Mouse (Mus musculus) kidney, embryonic 15.5 days (tissue): ENCODE data around the gene Tmsb15b2. TPM values are rescaled to one million over a fixed set of nuclear protein-coding genes. Genes with fewer than 3 reads are reported as not detected.
"Not testable (repeated sequence)": the region's sequence is repeated elsewhere in the genome, so short reads cannot be mapped to it uniquely, and the experiment has no call there.

ENCODE experiments used
- ATAC-seq: fragments of 200-750 bp; cut with Nextera tagmentation; replicated peaks from 2 replicates; pipeline ENCODE4 v1.8.0; 2017; ENCODE audit warnings: moderate TSS enrichment; ENCODE audit not compliant: low FRiP score
- H3K27ac ChIP-seq: fragments of 300-500 bp; sonication (generic); 2 replicates; pipeline ENCODE4 v1.5.1; 2015; ENCODE audit warnings: mild to moderate bottlenecking, inconsistent platforms
- H3K27me3 ChIP-seq: fragments of 300-500 bp; sonication (generic); 2 replicates; pipeline ENCODE4 v1.6.1; 2015; ENCODE audit warnings: inconsistent platforms
- H3K36me3 ChIP-seq: fragments of 300-500 bp; sonication (generic); 2 replicates; pipeline ENCODE4 v1.6.1; 2015; ENCODE audit warnings: inconsistent platforms
- H3K4me1 ChIP-seq: fragments of 300-500 bp; sonication (generic); 2 replicates; pipeline ENCODE4 v1.6.1; 2015; ENCODE audit warnings: inconsistent platforms
- H3K4me2 ChIP-seq: fragments of 300-500 bp; sonication (generic); 2 replicates; pipeline ENCODE4 v1.6.1; 2015; ENCODE audit warnings: moderate library complexity, mild to moderate bottlenecking, inconsistent platforms
- H3K4me3 ChIP-seq: fragments of 300-500 bp; sonication (generic); replicated peaks from 2 replicates; pipeline ENCODE4 v1.5.1; 2015; ENCODE audit warnings: mild to moderate bottlenecking, inconsistent platforms
- H3K9ac ChIP-seq: fragments of 300-500 bp; sonication (generic); 2 replicates; pipeline ENCODE4 v1.6.1; 2015; ENCODE audit warnings: mild to moderate bottlenecking, inconsistent platforms
- H3K9me3 ChIP-seq: fragments of 300-500 bp; sonication (generic); replicated peaks from 2 replicates; pipeline ENCODE4 v1.6.1; 2016; ENCODE audit warnings: inconsistent platforms
- WGBS: fragments of 180-500 bp; shearing (Covaris S2); methylation state at CpG from one replicate; pipeline ENCODE4 v1.1.7; 2015; ENCODE audit warnings: mixed read lengths; 5-methylcytosine and 5-hydroxymethylcytosine counted together
- polyA plus RNA-seq: library from polyadenylated mRNA; unstranded; fragments of >200 nt; fragmentation: Nextera tagmentation; extraction: Ambion mirVana; gene quantifications from 2 replicates; pipeline ENCODE4 v1.2.1, GENCODE M21; 2015

The Tmsb15b2 gene
- polyA plus RNA-seq, result 37.5 and 45.9 TPM in 2 replicates

DNA sequence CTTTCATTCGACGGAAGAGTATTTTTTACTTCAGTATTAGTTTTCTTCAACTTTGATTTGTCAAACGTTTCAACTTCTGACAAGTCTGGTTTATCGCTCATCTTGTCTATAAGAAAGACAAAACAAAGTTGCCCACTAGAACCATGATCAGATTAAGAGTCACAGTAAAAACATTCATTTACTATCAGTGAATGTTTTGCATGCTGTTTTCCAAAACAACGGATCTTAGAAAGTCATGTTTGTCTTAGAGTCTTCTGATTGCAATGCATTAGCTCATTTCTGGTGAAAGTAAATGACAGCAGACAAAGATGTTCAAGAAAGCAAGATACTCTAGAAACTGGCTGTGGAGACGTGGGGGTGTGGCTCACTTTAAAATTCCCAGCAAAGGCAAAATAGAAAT is at the start of gene Tmsb15b2:
Tmsb15b2 (minus strand) TSS at position 101 of the 400 bp plus-strand sequence.
- WGBS, result 84% methylated on average over 6 of the region's 6 CpGs
- not testable (repeated sequence) for H3K9ac ChIP-seq, H3K9me3 ChIP-seq, H3K4me1 ChIP-seq, H3K36me3 ChIP-seq, ATAC-seq, H3K27me3 ChIP-seq, H3K27ac ChIP-seq
- Histone ChIP-seq H3K4me3 (peak within 1 kb of the TSS; percentile 47), H3K4me2 (peak within 1 kb of the TSS; percentile 59)

GRCm38 (mm10) chrX:137019310-137019709 is 44.0 kb upstream of the Tmsb15b2 start:
- no peak overlapping the region for H3K4me3 ChIP-seq
- H3K9me3 ChIP-seq, result no peaks in the 10 kb centered on the region
- WGBS, result 25% methylated on average over 1 of the region's 1 CpGs
- H3K4me2 ChIP-seq, result no peak overlapping the region
- H3K9ac ChIP-seq, result no peak overlapping the region
- H3K27ac ChIP-seq, result no peak overlapping the region
- H3K4me1 ChIP-seq, result no peaks in the 10 kb centered on the region
- no peaks in the 10 kb centered on the region; the same call in 1 of the 2 replicates for H3K36me3 ChIP-seq
- 0 out of 2 replicates have a peak, but pooled peaks have one; percentile 9 for ATAC-seq
- H3K27me3 ChIP-seq, result no peaks in the 10 kb centered on the region

DNA sequence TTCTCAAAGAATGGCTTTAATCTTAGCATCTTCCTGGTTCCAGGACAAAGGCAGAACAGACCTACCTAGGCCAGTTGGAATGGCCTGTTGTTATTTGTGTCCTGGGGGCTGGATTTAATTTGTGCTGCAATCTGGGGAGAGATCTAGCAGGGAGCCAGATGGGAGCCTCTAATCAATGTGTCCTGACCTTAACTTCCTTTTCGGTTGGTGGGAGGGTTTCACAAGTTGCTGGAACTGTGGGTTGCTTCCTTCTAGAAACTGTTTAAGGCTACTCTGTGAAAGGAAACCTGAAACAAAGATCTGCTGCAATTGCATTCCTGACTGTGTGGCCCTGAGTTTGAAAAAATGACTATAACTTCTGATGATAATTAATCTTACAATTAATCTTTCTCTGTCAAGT is 42.4 kb upstream of the Tmsb15b2 start:
- Histone ChIP-seq H3K36me3 (no peaks in the 10 kb centered on the region; the same call in 1 of the 2 replicates), H3K4me2 (no peak overlapping the region), H3K4me1 (no peaks in the 10 kb centered on the region), H3K9me3 (no peaks in the 10 kb centered on the region), H3K27me3 (no peaks in the 10 kb centered on the region), H3K4me3 (no peak overlapping the region), H3K27ac (no peak overlapping the region), H3K9ac (no peak overlapping the region)
- ATAC-seq, result no peak
- WGBS, result 81% methylated on average over 1 of the region's 1 CpGs

DNA sequence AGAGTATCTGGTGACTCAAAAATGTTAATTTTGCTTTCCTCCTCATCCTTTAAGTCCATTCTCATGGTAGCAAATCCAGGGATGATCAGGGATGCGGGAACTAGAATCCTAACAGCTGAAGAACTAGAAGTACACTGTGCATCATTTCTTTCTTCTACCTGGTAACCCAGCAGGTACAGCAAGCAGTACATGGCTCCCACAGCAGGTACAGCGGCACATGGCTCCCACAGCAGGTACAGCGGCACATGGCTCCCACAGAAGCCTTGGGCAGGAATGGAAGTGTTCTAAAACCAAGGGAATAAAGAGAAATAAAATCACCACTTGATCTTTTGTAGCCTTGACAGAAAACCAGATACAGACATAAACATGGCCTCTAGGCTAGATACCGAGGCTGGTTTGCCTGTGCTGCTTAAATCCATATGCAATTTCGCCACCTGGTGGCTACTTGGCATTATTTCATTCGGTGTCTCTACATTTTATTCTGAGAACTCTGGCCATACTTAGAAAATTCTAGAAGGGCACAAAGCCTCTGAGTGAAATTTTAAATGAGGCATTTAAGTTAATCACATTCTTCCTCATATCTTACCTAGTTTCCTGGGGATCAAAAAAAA is 39.9 kb upstream of the Tmsb15b2 start:
- Histone ChIP-seq H3K4me1 (no peaks in the 10 kb centered on the region), H3K9ac (no peak overlapping the region), H3K4me3 (no peak overlapping the region), H3K9me3 (no peaks in the 10 kb centered on the region), H3K27ac (no peak overlapping the region), H3K4me2 (no peak overlapping the region), H3K36me3 (peaks cover 8% of the 10 kb centered on the region; the same call in 1 of the 2 replicates), H3K27me3 (no peaks in the 10 kb centered on the region)
- 0 out of 2 replicates have a peak, but pooled peaks have one; percentile 49 for ATAC-seq
- WGBS, result 50% methylated on average over 6 of the region's 6 CpGs

DNA sequence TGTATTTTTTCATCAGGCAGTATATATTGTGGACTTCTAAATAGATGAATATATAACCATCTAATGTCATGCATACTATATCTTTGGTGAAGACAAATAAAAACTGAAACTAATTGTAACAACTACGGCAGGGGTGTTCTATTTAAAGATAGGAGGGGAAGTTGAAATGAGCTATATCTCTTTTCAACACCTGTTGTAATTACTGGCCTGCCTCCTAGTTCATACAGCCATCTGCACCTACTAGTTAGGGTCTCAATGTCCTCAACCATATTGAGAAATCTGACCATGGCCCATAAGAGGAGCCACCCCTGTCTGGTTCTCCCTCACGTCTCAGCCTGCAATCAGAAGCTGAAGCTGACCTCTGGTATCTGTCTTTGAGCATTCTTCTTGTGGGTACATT is 21.0 kb upstream of the Tmsb15b2 start:
- no peaks in the 10 kb centered on the region for H3K9me3 ChIP-seq
- H3K27me3 ChIP-seq, result peaks cover 45% of the 10 kb centered on the region
- 85% methylated on average over 2 of the region's 2 CpGs for WGBS
- no peak overlapping the region for H3K27ac ChIP-seq
- H3K9ac ChIP-seq, result no peak overlapping the region
- no peak for ATAC-seq
- no peaks in the 10 kb centered on the region for H3K4me1 ChIP-seq
- 0 out of 2 replicates have a peak, but pooled peaks cover 3% of the 10 kb centered on the region for H3K36me3 ChIP-seq
- H3K4me2 ChIP-seq, result no peak overlapping the region
- no peak overlapping the region for H3K4me3 ChIP-seq

GRCm38 (mm10) chrX:136993641-136994040 is 18.3 kb upstream of the Tmsb15b2 start:
- peak overlapping the region; percentile 68 for H3K4me2 ChIP-seq
- peak overlapping the region; percentile 47 for H3K4me3 ChIP-seq
- H3K4me1 ChIP-seq, result no peaks in the 10 kb centered on the region
- no peaks in the 10 kb centered on the region for H3K9me3 ChIP-seq
- 28% methylated on average over 14 of the region's 14 CpGs for WGBS
- ATAC-seq, result no peak
- H3K36me3 ChIP-seq, result no peaks in the 10 kb centered on the region
- no peak overlapping the region for H3K27ac ChIP-seq
- no peak overlapping the region for H3K9ac ChIP-seq
- H3K27me3 ChIP-seq, result peaks cover 57% of the 10 kb centered on the region

GRCm38 (mm10) chrX:136992978-136993547 is 17.8 kb upstream of the Tmsb15b2 start, which contains the start of gene Zcchc18:
Gene Zcchc18, plus strand, starts transcription at chrX:136993155.
- peaks cover 57% of the 10 kb centered on the region for H3K27me3 ChIP-seq
- H3K4me1 ChIP-seq, result no peaks in the 10 kb centered on the region
- H3K9ac ChIP-seq, result 0 out of 2 replicates have a peak within 1 kb of the TSS, but pooled peaks have one; percentile 4
- no peaks in the 10 kb centered on the region for H3K9me3 ChIP-seq
- 17% methylated on average over 25 of the region's 26 CpGs for WGBS
- no peak within 1 kb of the TSS for H3K27ac ChIP-seq
- peak within 1 kb of the TSS; percentile 47 for H3K4me3 ChIP-seq
- peak within 1 kb of the TSS; percentile 68 for H3K4me2 ChIP-seq
- peak; percentile 97 for ATAC-seq
- no peaks in the 10 kb centered on the region for H3K36me3 ChIP-seq

GRCm38 (mm10) chrX:136992191-136992965 is 17.1 kb upstream of the Tmsb15b2 start:
- Histone ChIP-seq H3K4me3 (peak overlapping the region; percentile 47), H3K9ac (0 out of 2 replicates have a peak overlapping the region, but pooled peaks have one; percentile 4), H3K27ac (no peak overlapping the region), H3K36me3 (no peaks in the 10 kb centered on the region), H3K4me2 (peak overlapping the region; percentile 68), H3K9me3 (no peaks in the 10 kb centered on the region), H3K27me3 (peaks cover 62% of the 10 kb centered on the region), H3K4me1 (no peaks in the 10 kb centered on the region)
- ATAC-seq, result peak; percentile 50
- 27% methylated on average over 19 of the region's 19 CpGs for WGBS

GRCm38 (mm10) chrX:136991274-136991673 is 16.0 kb upstream of the Tmsb15b2 start:
- Histone ChIP-seq H3K9me3 (no peaks in the 10 kb centered on the region), H3K4me1 (no peaks in the 10 kb centered on the region), H3K27ac (no peak overlapping the region), H3K4me3 (no peak overlapping the region), H3K4me2 (no peak overlapping the region), H3K36me3 (no peaks in the 10 kb centered on the region), H3K9ac (no peak overlapping the region), H3K27me3 (peaks cover 64% of the 10 kb centered on the region)
- no peak for ATAC-seq
- 64% methylated on average over 2 of the region's 2 CpGs for WGBS

GRCm38 (mm10) chrX:136986039-136986438 is 10.7 kb upstream of the Tmsb15b2 start:
- Histone ChIP-seq H3K4me3 (no peak overlapping the region), H3K4me1 (no peaks in the 10 kb centered on the region), H3K27ac (no peak overlapping the region), H3K4me2 (no peak overlapping the region), H3K9me3 (no peaks in the 10 kb centered on the region), H3K9ac (no peak overlapping the region), H3K36me3 (no peaks in the 10 kb centered on the region), H3K27me3 (peaks cover 23% of the 10 kb centered on the region)
- ATAC-seq, result peak; percentile 86

- ATAC-seq, result no peak
- no peak overlapping the region for H3K9ac ChIP-seq
- no peak overlapping the region for H3K4me2 ChIP-seq
- no peak overlapping the region for H3K27ac ChIP-seq
- H3K4me1 ChIP-seq, result no peaks in the 10 kb centered on the region
- H3K9me3 ChIP-seq, result no peaks in the 10 kb centered on the region
- no peak overlapping the region for H3K4me3 ChIP-seq
- no peaks in the 10 kb centered on the region for H3K36me3 ChIP-seq
- H3K27me3 ChIP-seq, result no peaks in the 10 kb centered on the region
Measured at GRCm38 (mm10) chrX:136978616-136979015, 3.3 kb upstream of the Tmsb15b2 start.
